Mouse (Mus musculus) liver, embryonic 14.5 days (tissue): ENCODE measurements around the gene St5.

Experiments used
- CTCF ChIP-seq: IDR thresholded peaks from 2 replicates; pipeline ENCODE4 v1.5.1; 2016; ENCODE audit warnings: antibody characterized with exemption, low read depth, control low read depth
- EP300 ChIP-seq: IDR thresholded peaks from 2 replicates; pipeline ENCODE4 v1.6.1; 2016; ENCODE audit warnings: antibody characterized with exemption, low read depth

DNA sequence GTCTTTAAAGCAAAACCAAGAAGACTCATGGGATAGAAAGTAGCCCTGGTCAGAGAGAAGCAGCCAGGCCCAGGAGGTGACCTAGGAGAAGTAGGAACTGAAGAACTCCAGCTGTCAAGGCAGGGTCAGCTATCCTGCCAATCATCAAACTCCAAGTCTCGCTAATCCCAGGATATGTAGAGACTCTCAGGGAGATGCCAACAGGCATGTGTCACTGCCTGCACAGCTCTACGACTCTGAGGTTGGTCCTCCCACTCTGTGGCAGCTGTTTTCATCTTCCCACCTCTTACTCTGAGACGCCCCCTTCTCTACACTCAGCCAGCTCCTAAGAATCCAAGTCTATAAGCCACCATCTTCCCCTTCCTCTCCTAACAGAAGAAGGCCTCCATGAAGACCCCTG is 170.7 kb downstream of the St5 start:
- no peak for TF ChIP-seq CTCF
- no peak for TF ChIP-seq EP300
